Mouse (Mus musculus): ENCODE data around the gene Olfr403. TPM values are rescaled to one million over a fixed set of nuclear protein-coding genes. Genes with fewer than 3 reads are reported as not detected.

Gene Olfr403
- not detected for total RNA-seq (2023)

GRCm38 (mm10) chr11:74185949-74186348 lies at the start of gene Olfr403:
Gene Olfr403 (plus strand): TSS chr11:74186249.

GRCm38 (mm10) chr11:74153229-74153628 lies 32.8 kb upstream of the Olfr403 start, which contains the start of gene Olfr402:
Gene Olfr402 (plus strand): TSS chr11:74153529.

GRCm38 (mm10) chr11:74211279-74211678 lies 25.2 kb downstream of the Olfr403 start, which contains the start of gene Olfr43:
Gene Olfr43 (minus strand): TSS chr11:74211379.

Other genes starting within 250 kb of the Olfr403 start
- not detected for gene Olfr23, start 249.6 kb upstream of the Olfr403 start, total RNA-seq (2023)
- gene Olfr397, start 225.4 kb upstream of the Olfr403 start, total RNA-seq (2023) = not detected
- gene Olfr398, start 195.8 kb upstream of the Olfr403 start, total RNA-seq (2023) = not detected
- not detected for gene Olfr139, start 129.7 kb upstream of the Olfr403 start, total RNA-seq (2023)
- not detected for gene Olfr399, start 129.6 kb upstream of the Olfr403 start, total RNA-seq (2023)
- not detected for gene Zfp616, start 116.3 kb upstream of the Olfr403 start, total RNA-seq (2023)
- not detected for gene Olfr401, start 72.5 kb upstream of the Olfr403 start, total RNA-seq (2023)
- not detected for gene Olfr402, start 32.7 kb upstream of the Olfr403 start, total RNA-seq (2023)
- not detected for gene Olfr43, start 25.1 kb downstream of the Olfr403 start, total RNA-seq (2023)
- not detected for gene Olfr406, start 73.6 kb downstream of the Olfr403 start, total RNA-seq (2023)
- gene Olfr59, start 97.5 kb downstream of the Olfr403 start, total RNA-seq (2023) = not detected
- gene Olfr410, start 151.8 kb downstream of the Olfr403 start, total RNA-seq (2023) = not detected
- gene Olfr411, start 166.4 kb downstream of the Olfr403 start, total RNA-seq (2023) = not detected
- gene Olfr412, start 175.8 kb downstream of the Olfr403 start, total RNA-seq (2023) = not detected

Data from CD8-positive naive resting alpha-beta T cell, adult 57 days (primary cell).